Mouse (Mus musculus) adrenal gland, postnatal 36 days (tissue): ENCODE measurements around the gene Creg1. TPM values are rescaled to one million over a fixed set of nuclear protein-coding genes. Genes with fewer than 3 reads are reported as not detected.
"Not testable (repeated sequence)": the region's sequence is repeated elsewhere in the genome, so short reads cannot be mapped to it uniquely, and the experiment has no call there.

Experiments
- DNase-seq, 2 experiments: peaks; one replicate each; pipeline ENCODE4 v3.0.0; 2021; ENCODE audit warnings: mixed read lengths in 1 of 2
- total RNA-seq, 2 experiments: library from RNA; stranded (reverse); gene quantifications; 2 replicates each; pipeline ENCODE4 v1.2.3; 2021

Gene Creg1
- total RNA-seq, 2 experiments from 2014 or later = 48.1 to 61.3 TPM

DNA sequence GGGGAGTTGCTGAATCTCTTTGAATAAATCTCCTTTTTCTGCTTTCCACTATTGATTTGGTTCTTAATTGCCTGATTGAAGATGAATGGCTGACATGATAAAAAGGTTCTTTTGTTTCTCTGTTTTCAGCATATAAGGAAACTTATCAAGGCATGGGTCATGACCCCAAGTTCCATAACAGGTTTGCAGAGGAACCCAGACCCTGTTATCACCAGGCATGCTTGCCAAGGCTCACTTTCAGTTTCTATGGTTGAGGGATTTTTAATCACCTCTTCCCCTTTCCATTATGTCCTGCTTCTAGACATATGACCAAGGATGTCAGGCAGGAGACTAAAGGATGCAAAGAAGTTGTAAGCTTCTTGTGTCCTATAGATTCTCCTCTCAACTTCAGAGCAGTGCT lies 12.4 kb upstream of the Creg1 start:
- DNase-seq = no peak

GRCm38 (mm10) chr1:165751838-165752237 lies 11.7 kb upstream of the Creg1 start:
- DNase-seq = no peak

DNA sequence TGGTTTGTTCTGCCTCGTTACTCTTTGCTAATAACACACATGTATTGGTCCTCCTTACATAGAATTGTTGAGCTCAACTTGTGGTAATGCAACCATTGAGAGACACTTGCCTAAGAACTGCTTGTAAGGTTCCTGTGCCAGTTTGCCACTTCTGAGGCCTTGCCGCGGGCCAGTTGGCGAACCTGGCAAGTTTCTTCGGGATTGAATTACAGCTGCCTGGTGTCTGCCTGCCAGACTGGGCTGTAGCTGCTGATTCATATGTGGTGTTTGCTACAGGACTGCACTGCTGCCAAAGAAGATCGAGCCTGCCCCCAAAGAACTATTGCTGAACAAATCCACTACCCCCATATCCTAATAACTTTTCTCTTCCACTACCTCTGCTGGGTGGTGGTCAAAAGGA lies 9.3 kb upstream of the Creg1 start:
- no peak for DNase-seq

DNA sequence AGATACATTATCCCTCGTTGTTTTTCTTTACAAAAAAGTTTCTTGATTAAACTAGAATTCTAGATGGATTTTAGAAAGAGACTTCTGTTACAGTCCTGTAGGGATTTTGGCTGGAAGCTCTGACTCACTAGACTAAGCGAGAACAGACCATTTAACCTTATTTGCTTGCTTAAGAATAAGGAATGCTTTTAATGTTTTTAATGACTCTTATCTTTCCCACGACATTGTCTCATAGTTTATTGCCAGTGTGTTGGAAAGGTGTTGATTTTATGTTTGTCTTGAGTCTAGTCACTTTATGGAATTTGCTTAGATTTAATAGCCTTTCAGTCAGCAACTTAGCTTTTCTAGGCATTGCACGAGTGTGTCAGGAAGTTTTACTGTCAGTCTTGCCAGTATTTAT lies 8.4 kb upstream of the Creg1 start:
- DNase-seq = no peak

DNA sequence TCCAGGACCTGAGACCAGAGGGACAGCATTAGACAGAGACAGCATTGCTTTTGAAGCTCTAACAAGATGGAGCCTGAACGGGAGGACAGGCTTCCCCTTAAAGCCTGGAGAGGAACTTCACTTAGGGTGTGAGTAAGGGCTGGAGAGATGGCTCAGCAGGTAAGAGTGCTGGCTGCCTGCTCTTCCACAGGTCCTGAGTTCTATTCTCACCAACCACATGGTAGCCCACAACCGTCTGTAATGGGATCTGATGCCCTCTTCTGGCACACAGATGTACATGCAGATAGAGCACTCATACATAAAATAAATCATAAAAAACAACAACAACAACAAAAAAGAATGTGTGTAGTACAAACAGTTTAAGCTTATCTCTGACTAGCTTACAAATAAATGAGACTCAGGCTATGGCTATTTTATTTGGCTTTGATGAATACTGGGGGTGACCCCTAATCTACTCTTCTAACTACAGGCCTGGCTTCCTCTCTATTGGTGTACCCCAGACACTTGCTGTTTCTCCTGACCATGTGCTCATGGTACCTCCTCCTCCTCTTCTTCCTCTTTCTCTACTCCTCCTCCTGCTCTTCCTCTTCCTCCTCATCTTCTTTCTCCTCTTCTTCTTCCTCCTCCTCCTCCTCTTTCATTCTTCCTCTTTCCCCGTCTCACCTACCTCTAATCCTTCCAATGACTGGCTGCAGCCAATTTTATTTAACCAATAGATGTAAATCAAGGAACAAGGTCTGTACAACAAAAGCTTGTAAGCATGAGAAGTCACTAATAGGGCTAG lies 1.8 kb upstream of the Creg1 start:
- no peak for DNase-seq

- DNase-seq = not testable (repeated sequence)
These were observed 1.0 kb upstream of the Creg1 start for GRCm38 (mm10) chr1:165762498-165762897.

DNA sequence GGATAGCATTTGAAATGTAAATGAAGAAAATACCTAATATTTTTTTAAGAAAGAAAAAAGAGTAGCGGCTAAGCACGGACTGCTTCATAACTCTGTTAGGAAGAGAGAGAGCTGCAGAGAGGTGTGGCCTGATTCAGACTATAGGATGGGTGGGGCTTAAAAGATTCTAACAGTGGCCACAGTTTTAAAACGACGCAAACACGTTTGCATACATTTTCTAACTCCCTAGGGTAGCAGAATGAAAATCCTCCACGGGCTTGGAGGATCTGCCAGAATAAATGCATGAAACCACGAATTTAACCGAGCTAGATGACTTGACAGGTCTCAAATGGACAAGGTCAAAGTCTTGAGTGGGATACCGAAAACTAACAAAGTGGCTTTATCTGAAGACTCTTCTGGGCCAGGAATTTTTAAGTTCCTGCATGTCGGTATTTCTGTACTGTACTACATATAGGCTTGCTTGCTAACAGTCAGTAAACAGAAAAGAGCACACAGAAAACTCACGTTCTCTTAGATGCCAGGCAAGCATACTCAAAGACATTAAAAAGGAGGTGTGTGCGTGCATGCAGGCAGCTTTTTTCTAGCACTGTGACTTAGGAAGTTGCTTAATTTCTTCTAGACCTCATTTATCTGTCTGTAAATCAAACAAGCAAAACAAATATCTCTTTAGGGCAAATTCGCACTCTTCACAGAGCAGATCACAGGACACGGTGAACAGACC lies 472 bp upstream of the Creg1 start:
- DNase-seq = no peak

GRCm38 (mm10) chr1:165764571-165764970 lies 1.0 kb downstream of the Creg1 start:
- no peak for DNase-seq

DNA sequence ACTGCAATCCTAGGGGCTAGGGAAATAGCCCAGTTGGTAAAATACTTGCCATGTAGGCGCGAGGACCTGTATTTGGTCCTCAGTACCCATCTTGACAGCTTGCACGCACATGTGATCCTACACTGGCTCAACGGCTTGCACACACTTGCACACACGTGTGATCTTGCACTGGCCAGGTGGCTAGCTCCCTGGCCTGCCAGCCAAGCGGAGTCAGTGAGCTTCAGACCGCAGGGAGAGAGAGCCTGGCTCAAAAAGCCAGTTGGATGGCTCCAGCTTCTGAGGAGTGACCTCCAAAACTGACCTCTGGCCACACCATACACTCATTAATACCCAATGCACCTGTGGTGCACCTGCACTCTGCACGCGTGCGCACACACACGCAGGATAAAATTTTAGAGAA lies 1.5 kb downstream of the Creg1 start:
- DNase-seq = no peak

DNA sequence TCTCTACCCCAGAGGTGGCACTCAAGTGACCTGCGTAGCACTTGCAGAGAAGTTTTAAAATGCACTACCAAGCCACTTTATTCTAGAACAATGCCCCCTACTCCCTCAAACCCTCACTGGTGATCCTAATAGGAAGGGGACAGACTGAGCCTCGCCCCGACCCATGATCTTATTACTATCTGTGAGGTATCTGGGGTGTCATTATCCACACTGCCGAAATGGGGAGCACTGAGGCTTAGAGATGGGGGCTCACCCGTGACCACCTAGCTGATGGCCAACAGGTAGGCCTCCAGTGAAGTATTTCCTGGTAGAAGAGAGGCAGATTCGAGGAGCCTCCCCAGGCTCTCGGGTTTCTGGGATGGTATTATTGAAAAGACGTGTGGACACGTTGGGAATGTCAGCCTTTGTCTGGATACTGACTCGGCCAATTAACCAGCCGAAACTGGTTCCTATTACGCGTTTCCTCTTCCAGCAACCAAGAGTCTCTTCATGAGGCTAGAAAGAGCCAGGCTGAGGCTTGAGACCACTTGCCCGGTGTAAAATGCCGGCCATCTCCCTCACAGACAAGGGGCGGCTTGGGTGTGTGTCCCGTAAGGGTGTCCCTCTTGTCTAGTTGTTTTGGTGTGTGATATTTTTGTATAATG lies 2.2 kb downstream of the Creg1 start:
- no peak for DNase-seq

DNA sequence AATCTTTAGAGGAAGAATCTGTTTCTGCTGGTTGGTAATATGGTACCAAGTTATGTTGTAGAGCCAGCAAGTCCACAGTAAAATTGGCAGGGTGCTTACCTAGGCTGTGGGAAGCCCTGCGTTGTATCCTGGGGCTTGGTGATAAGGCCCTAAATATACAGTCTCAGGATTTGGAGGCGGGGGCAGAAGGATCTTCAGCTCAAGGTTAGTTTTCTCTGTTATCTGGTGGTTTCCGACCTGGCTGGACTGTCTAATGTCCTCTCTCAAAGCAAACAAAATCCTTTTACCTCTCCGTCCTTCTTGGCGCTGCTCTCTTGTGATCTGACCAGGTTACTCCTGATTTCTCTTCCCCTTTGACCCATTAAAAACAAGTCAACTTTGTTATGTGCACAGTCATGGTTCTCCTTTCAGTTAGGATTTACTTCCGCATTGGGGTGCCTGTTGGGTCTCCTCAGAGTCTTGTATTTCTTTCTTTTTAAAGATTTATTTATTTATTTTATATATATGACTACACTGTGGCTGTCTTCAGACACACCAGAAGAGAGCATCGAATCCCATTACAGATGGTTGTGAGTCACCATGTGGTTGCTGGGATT lies 2.8 kb downstream of the Creg1 start:
- DNase-seq = no peak

DNA sequence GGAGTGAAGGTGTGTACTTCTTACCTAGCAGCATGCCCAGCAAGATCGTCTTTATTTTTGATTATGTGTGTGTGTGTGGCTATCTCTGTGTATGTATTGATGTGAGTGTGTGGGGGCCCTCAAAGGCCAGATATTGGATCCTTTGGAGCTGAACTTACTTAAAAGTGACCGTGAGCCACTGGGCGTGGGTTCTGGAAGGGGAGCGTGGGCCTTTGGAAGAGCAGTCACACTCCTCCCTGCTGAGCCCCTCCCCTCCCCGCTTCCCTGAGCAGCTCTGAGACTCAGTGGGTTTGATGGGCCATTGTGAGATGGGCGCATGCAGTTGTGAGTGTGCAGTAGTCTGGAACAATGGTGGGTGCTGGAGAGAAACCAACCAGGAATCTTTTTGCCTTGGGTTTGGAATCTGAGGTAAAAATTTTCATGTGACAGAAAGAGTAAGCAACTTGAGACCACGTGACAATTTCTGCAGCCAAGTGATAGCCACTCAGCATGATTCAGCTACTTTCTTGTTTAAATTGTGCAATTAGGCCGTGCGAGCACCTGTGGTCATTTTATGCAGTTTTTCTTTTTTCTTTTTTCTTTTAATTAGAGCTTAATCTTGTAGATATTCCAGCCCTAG lies 5.5 kb downstream of the Creg1 start:
- no peak for DNase-seq

DNA sequence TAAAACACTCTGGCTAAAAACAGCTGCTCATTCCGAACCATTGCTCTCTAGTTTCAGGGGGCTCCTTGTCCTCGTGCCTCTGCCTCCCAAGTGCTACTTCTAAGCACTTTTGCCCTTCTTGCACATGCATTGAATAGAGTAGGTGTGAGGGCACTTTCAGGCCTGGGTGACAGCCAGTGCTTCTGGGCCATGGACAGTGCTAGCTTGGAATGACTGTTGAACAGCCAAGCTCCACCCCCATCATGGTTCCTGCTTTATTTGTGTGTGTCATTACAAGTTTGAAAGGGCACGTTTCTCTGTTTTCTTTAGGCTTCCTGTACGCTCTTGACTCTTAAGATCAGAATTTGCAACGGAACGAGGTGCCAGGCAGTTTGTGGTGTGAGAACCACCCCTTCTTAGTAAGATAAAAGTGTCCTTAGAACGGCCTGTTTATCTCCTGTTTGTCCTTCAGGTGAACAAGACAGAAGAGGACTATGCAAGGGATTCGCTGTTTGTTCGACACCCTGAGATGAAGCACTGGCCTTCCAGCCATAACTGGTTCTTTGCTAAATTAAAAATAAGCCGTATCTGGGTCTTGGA lies 6.7 kb downstream of the Creg1 start:
- no peak for DNase-seq

DNA sequence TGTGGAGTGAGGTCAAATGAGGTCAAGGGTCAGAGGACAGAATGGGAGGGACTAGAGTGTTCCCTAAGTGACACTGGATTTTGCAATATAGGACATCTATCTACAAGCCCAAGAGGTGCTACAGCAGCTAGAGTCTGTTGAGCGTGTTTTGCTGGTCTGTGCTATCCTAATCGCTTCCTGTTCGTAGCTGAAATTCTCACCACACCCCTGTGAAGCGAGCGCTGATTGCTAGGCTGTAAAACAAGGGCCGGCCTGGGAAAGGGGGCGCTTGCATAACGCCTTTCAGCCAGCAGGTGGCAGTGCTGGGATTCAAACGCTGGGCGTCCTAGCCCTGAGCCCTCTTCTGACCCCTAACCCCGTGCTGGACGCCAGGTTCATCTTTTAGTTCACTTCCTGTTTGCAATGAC lies 7.9 kb downstream of the Creg1 start:
- DNase-seq = peak; percentile 76 to 82

- DNase-seq = no peak
These were observed 8.5 kb downstream of the Creg1 start for GRCm38 (mm10) chr1:165771998-165772397.

GRCm38 (mm10) chr1:165775518-165776294 lies 12.2 kb downstream of the Creg1 start:
- peak; percentile 16 to 47 for DNase-seq

GRCm38 (mm10) chr1:165779954-165780585 lies 16.5 kb downstream of the Creg1 start:
- DNase-seq = no peak

DNA sequence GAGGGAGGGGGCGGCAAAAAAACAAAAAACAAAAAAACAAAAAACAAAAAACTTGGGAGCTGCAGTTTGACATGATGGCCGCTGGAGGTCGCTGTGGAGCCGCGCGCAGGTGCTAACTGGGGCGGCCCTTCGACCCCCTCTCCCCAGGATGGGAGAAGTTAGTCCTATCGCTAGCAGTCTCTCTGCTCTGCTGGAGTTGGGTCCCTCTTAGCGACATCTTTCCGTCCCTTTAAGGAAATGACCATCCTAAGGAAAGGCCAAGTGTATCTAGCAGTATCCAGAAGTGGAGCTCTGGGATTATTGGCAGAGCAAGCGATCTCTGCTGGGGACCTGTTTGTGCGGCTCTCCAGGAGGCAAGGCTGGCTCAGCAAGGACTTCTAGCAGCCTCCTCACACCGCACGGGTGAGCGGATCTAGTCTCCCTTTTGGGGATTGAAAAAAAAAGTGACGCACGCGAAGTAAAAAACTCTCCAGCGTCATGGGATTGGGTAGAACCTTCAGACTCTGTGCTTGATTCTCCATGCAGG lies 17.1 kb downstream of the Creg1 start:
- peak in 1 of 2 experiments; percentile 38 for DNase-seq

DNA sequence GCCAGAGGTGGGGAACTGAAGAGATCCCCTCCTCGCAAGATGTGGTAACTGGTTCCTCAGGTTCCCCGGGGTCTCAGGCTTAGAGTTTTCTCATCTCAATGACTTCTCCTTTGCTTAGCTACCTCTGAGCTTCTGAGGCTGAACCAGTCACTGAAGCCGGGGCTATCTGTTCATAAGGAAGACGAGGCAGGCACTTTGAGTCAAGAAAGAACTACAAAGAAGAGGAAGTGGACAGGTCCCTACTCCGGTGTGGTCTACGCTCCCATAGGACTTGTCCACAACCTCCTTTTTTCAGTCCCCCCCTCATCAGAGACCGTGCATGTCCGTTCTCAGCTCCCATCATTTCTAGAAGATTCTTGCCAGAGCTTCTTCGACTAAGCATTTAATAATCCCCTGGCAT lies 17.9 kb downstream of the Creg1 start:
- no peak for DNase-seq

GRCm38 (mm10) chr1:165781911-165782310 lies 18.4 kb downstream of the Creg1 start:
- no peak for DNase-seq
